Mouse (Mus musculus) heart, postnatal 0 days (tissue): Measurements from ENCODE around the gene Simc1. TPM values are rescaled to one million over a fixed set of nuclear protein-coding genes. Genes with fewer than 3 reads are reported as not detected.

ENCODE experiments used
- ATAC-seq: fragments of 200-750 bp; cut with Nextera tagmentation; 2 replicates; pipeline ENCODE4 v1.8.0; 2017; ENCODE audit warnings: low read depth, moderate number of reproducible peaks, moderate library complexity; ENCODE audit not compliant: insufficient read depth
- DNase-seq: peaks from one replicate; pipeline ENCODE4 v3.0.0-alpha.2; 2016; ENCODE audit warnings: low spot score
- H3K27ac ChIP-seq: fragments of 300-500 bp; sonication (generic); 2 replicates; pipeline ENCODE4 v1.5.1; 2014; ENCODE audit warnings: low read depth, mild to moderate bottlenecking
- H3K27me3 ChIP-seq: fragments of 300-500 bp; sonication (generic); 2 replicates; pipeline ENCODE4 v1.6.1; 2014; ENCODE audit warnings: low read length, mixed read lengths; ENCODE audit not compliant: control insufficient read depth, insufficient read depth
- H3K36me3 ChIP-seq: fragments of 300-500 bp; sonication (generic); replicated peaks from 2 replicates; pipeline ENCODE4 v1.6.1; 2014; ENCODE audit warnings: low read length, mixed read lengths; ENCODE audit not compliant: control insufficient read depth, insufficient read depth
- H3K4me1 ChIP-seq: fragments of 300-500 bp; sonication (generic); 2 replicates; pipeline ENCODE4 v1.6.1; 2014; ENCODE audit warnings: antibody characterized with exemption; ENCODE audit not compliant: control insufficient read depth, insufficient read depth
- H3K4me2 ChIP-seq: fragments of 300-500 bp; sonication (generic); 2 replicates; pipeline ENCODE4 v1.6.1; 2014; ENCODE audit warnings: low read depth, mild to moderate bottlenecking, low read length, moderate library complexity
- H3K4me3 ChIP-seq: fragments of 300-500 bp; sonication (generic); 2 replicates; pipeline ENCODE4 v1.5.1; 2014; ENCODE audit warnings: low read depth, low read length
- H3K9ac ChIP-seq: fragments of 300-500 bp; sonication (generic); replicated peaks from 2 replicates; pipeline ENCODE4 v1.6.1; 2014; ENCODE audit warnings: low read depth, low read length, mixed read lengths
- H3K9me3 ChIP-seq: fragments of 300-500 bp; sonication (generic); replicated peaks from 2 replicates; pipeline ENCODE4 v1.6.1; 2016; ENCODE audit warnings: low read length; ENCODE audit not compliant: control insufficient read depth
- CTCF ChIP-seq: IDR thresholded peaks from 2 replicates; pipeline ENCODE4 v1.5.1; 2016; ENCODE audit warnings: antibody characterized with exemption, control low read depth, low read depth
- EP300 ChIP-seq: IDR thresholded peaks from 2 replicates; pipeline ENCODE4 v1.6.1; 2016; ENCODE audit warnings: antibody characterized with exemption, low read depth
- WGBS: fragments of 180-500 bp; shearing (Covaris S2); extraction: QIAGEN DNeasy Blood & Tissue Kit; methylation state at CpG from one replicate; pipeline ENCODE4 v1.1.7; 2014; 5-methylcytosine and 5-hydroxymethylcytosine counted together
- microRNA-seq: library from miRNA; unstranded; fragments of <30 nt; microRNA quantifications from one replicate; pipeline ENCODE4, GENCODE M21; 2016
- polyA plus RNA-seq: library from polyadenylated mRNA; unstranded; fragments of >200 nt; fragmentation: Nextera tagmentation; extraction: Ambion mirVana; gene quantifications from 2 replicates; pipeline ENCODE4 v1.2.1, GENCODE M21; 2015
- total RNA-seq: library from RNA; depleted of rRNA; stranded (reverse); fragments of >200 nt; gene quantifications from 2 replicates; pipeline ENCODE4 v1.2.3, GENCODE M21; 2014; ENCODE audit warnings: low replicate concordance; rRNA removed

Gene Simc1
- total and polyA plus RNA-seq, 2 experiments from 2014 or later, result 1.6 to 3.6 TPM

DNA sequence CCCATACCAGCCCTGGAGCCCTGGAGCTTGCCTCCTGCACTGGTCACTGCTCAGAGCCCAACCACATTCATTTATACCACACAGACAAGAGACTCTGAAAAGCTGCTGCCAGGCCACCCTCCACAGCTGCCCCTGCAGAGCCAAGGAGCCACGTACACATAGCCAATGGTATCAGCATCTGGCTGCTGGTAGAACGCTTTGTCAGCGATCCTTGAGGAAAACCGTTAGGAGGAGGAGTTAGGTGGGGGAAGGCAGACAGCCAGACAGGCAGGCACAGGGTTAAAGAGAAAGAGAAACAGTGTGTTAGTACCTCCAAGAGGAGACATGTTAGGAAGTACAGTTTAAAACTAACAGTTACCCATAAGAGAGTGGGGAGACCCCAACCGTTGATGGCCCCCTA is 93.3 kb downstream of the Simc1 start:
- peak overlapping the region; percentile 64 for H3K27ac ChIP-seq
- H3K36me3 ChIP-seq, result peaks cover 32% of the 10 kb centered on the region
- H3K4me3 ChIP-seq, result no peak overlapping the region
- ATAC-seq, result no peak; the same call in 1 of the 2 replicates
- no peak overlapping the region for H3K9ac ChIP-seq
- 28% methylated on average over 5 of the region's 5 CpGs for WGBS
- peak overlapping the region; percentile 25 for H3K4me2 ChIP-seq
- no peak for DNase-seq
- peaks cover 31% of the 10 kb centered on the region for H3K4me1 ChIP-seq
- no peaks in the 10 kb centered on the region for H3K27me3 ChIP-seq
- H3K9me3 ChIP-seq, result no peaks in the 10 kb centered on the region
- no peak for TF ChIP-seq EP300
- TF ChIP-seq CTCF, result no peak

DNA sequence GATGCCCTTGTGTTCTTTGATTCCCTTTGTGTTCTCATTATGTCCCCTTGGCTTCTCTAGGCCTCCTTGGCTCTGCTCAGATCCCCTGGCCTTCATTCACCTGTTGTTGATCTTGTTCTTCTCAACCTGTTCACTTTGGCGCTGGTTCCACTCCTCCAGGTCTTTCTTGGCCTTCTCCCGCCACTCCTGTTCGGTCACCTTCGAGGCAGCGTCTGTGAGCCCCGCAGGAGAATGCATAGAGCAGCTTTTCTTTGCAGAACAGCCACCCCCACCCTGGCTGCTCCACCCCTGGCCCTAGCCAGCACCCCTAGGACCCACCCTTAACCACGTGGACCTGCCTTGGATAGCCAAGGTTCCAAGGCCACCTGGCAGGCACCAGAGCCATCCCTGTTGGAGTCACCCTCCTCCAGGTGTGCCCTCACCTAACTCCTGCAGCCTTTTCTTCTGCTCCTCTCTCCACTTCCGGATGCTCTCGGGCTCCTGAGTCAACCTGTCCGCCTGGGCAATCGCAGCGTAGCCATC is 95.1 kb downstream of the Simc1 start:
- DNase-seq, result no peak
- no peaks in the 10 kb centered on the region for H3K27me3 ChIP-seq
- no peak overlapping the region for H3K4me3 ChIP-seq
- H3K27ac ChIP-seq, result no peak overlapping the region
- H3K9ac ChIP-seq, result no peak overlapping the region
- H3K4me2 ChIP-seq, result no peak overlapping the region
- 89% methylated on average over 12 of the region's 12 CpGs for WGBS
- no peaks in the 10 kb centered on the region for H3K9me3 ChIP-seq
- TF ChIP-seq EP300 (no peak), CTCF (no peak)
- H3K4me1 ChIP-seq, result peaks cover 31% of the 10 kb centered on the region
- ATAC-seq, result no peak
- peaks cover 35% of the 10 kb centered on the region for H3K36me3 ChIP-seq

Small RNAs within 50 kb of the gene (microRNA-seq; reads per million reads assigned to microRNA genes)
- gene Gm24195, result not detected

Other genes with a start within 250 kb of the Simc1 start
- 6.5 and 7.6 TPM in 2 replicates for gene Cplx2, start 132.4 kb upstream of the Simc1 start, total RNA-seq
- gene Cplx2, start 132.4 kb upstream of the Simc1 start, polyA plus RNA-seq, result 1.5 and 1.7 TPM in 2 replicates
- 32.9 and 41.9 TPM in 2 replicates for gene Thoc3, start 34.9 kb upstream of the Simc1 start, total RNA-seq
- gene Thoc3, start 34.9 kb upstream of the Simc1 start, polyA plus RNA-seq, result 48.4 and 51.5 TPM in 2 replicates
- 106 and 130 TPM in 2 replicates for gene 4833439L19Rik, start 61.7 kb downstream of the Simc1 start, total RNA-seq
- 100 and 110 TPM in 2 replicates for gene 4833439L19Rik, start 61.7 kb downstream of the Simc1 start, polyA plus RNA-seq
- 13.6 and 85.9 TPM in 2 replicates for gene Arl10, start 71.2 kb downstream of the Simc1 start, total RNA-seq
- 9.4 and 10.7 TPM in 2 replicates for gene Arl10, start 71.2 kb downstream of the Simc1 start, polyA plus RNA-seq
- 12.1 and 22.9 TPM in 2 replicates for gene Nop16, start 86.3 kb downstream of the Simc1 start, total RNA-seq
- 29.9 and 30.0 TPM in 2 replicates for gene Nop16, start 86.3 kb downstream of the Simc1 start, polyA plus RNA-seq
- gene Higd2a, start 86.4 kb downstream of the Simc1 start, total RNA-seq, result 262 and 392 TPM in 2 replicates
- gene Higd2a, start 86.4 kb downstream of the Simc1 start, polyA plus RNA-seq, result 496 and 515 TPM in 2 replicates
- 32.1 and 43.6 TPM in 2 replicates for gene Cltb, start 107.6 kb downstream of the Simc1 start, total RNA-seq
- gene Cltb, start 107.6 kb downstream of the Simc1 start, polyA plus RNA-seq, result 66.0 and 66.2 TPM in 2 replicates
- 32.1 and 48.9 TPM in 2 replicates for gene Faf2, start 118.0 kb downstream of the Simc1 start, total RNA-seq
- 27.2 and 29.2 TPM in 2 replicates for gene Faf2, start 118.0 kb downstream of the Simc1 start, polyA plus RNA-seq
- 40.1 and 55.1 TPM in 2 replicates for gene Rnf44, start 190.1 kb downstream of the Simc1 start, total RNA-seq
- 28.3 and 30.8 TPM in 2 replicates for gene Rnf44, start 190.1 kb downstream of the Simc1 start, polyA plus RNA-seq
- gene Cdhr2, start 197.7 kb downstream of the Simc1 start, total RNA-seq, result 0.04 TPM in 1 of 2 replicates, not detected in the other
- gene Cdhr2, start 197.7 kb downstream of the Simc1 start, polyA plus RNA-seq, result not detected in 2 replicates
- gene Gprin1, start 246.1 kb downstream of the Simc1 start, total RNA-seq, result not detected in 2 replicates
- gene Gprin1, start 246.1 kb downstream of the Simc1 start, polyA plus RNA-seq, result 0.03 TPM in 1 of 2 replicates, not detected in the other